Mouse (Mus musculus): ENCODE measurements around the gene St3gal5. TPM values are rescaled to one million over a fixed set of nuclear protein-coding genes. Genes with fewer than 3 reads are reported as not detected.

The St3gal5 gene
- polyA plus RNA-seq, 1 experiment from 2014 or later: 32.5 TPM

DNA sequence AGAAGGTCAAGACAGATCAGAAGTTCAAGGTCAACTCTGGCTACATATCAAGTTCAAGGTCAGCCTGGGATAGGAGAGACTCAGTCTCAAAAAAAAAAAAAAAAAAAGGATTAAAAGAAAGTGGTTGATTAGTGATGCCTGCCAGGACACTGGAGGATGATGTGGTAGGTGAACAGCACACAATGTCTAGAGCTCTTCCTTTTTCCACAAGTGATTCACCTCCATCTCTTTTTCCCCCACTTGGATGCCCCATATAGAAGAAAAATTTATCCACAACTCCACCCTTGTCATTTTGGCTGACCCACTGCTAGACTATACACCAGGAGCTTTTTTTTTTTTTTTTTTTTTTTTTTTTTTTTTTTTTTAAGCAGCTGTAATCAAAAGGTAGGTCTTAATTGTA is 100.1 kb downstream of the St3gal5 start:
- no peak for ATAC-seq (ENCODE audit: insufficient number of reproducible peaks, insufficient read depth, low FRiP score, low TSS enrichment)
- no peak overlapping the region for H3K4me2 ChIP-seq (replicated peaks)
- no peak overlapping the region for H3K4me3 ChIP-seq
- no peaks in the 10 kb centered on the region for H3K36me3 ChIP-seq
- peaks cover 4% of the 10 kb centered on the region; the same call in 1 of the 2 replicates for H3K9me3 ChIP-seq
- H3K4me1 ChIP-seq: peaks cover 14% of the 10 kb centered on the region
- no peaks in the 10 kb centered on the region for H3K27me3 ChIP-seq
- no peak overlapping the region for H3K9ac ChIP-seq
- no peak overlapping the region for H3K27ac ChIP-seq

DNA sequence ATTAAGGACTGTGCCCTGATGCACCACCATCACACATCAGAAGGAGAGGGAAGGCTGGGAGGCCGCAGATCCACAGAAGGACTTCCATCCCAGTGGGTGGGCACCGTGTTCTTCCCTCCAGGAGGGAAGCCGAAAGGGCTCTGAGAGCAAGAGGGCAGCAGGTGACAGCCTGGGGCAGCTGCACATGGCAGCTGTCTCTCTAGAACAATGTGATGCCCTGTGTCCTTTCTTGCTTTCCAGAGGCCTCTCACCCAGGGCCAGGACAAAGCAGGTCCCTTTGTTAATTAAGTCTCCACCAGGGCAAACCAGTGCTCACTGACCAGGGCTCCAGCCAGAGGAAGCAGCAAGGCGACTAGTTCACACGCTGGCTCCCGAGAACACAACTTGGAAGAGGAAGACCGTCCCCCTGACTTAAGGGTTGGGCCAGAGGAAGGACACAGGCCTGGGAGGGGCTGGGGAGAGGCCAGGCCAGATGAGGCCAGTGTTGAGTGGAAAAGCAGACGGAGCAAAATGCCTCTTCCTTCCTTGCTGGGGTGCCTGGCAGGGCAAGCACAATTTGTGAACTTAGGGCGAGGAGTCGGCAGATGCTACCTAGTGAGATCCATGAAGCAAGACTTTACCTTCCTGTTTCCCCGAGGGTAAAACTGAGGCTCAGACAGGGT is 103.3 kb downstream of the St3gal5 start:
- Histone ChIP-seq H3K9ac (no peak overlapping the region), H3K36me3 (no peaks in the 10 kb centered on the region), H3K9me3 (peaks cover 2% of the 10 kb centered on the region; the same call in 1 of the 2 replicates), H3K4me1 (peaks cover 14% of the 10 kb centered on the region), H3K4me2 (replicated peaks) (no peak overlapping the region), H3K27me3 (no peaks in the 10 kb centered on the region), H3K27ac (peak overlapping the region; percentile 46), H3K4me3 (no peak overlapping the region)
- WGBS: 20% methylated on average over 11 of the region's 11 CpGs
- ATAC-seq (ENCODE audit: insufficient number of reproducible peaks, insufficient read depth, low FRiP score, low TSS enrichment): no peak

DNA sequence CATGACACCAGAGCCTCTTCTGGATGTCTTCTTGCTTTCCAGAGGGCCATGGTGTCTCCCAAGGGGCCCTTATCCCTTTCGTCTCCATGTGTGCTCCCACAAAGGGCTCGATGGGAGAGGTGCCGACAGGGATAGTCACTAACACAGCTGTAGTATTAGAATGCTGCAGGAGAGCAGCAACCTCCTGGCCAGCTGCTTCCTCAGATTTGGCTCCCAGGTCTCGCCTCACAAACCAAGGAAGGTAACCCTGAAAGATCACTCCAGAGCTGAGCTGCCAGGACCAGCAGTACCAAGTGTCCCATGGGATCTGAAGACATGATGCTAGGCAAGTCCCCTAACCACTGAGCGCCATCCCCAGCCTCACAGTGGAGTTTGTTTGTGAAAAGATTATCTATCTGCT is 105.3 kb downstream of the St3gal5 start:
- H3K9ac ChIP-seq: no peak overlapping the region
- no peak overlapping the region for H3K27ac ChIP-seq
- ATAC-seq (ENCODE audit: insufficient number of reproducible peaks, insufficient read depth, low FRiP score, low TSS enrichment): no peak
- no peaks in the 10 kb centered on the region for H3K9me3 ChIP-seq
- no peak overlapping the region for H3K4me2 ChIP-seq (replicated peaks)
- peaks cover 22% of the 10 kb centered on the region for H3K4me1 ChIP-seq
- no peaks in the 10 kb centered on the region for H3K27me3 ChIP-seq
- 77% methylated on average over 5 of the region's 5 CpGs for WGBS
- H3K36me3 ChIP-seq: peaks cover 8% of the 10 kb centered on the region; the same call in 1 of the 2 replicates
- H3K4me3 ChIP-seq: no peak overlapping the region

DNA sequence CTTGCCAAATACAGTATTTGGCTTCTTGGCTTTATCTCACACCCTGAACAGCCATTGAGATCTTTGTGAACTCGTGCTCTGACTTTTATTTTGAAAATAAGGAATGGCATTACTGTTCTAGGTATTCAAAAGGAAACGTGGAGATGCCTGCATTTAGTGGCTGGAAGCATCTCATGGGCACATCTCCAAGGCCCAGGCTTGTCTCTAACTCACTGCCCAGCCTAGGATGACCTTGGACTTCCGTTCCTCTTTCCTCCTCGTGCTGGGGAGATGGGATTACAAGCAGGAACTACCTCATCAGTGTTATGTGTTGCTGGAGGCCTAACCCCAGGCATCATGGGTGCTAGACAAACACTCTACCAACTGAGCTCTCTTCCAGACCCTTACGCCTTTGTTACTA is 105.9 kb downstream of the St3gal5 start:
- no peak overlapping the region for H3K4me3 ChIP-seq
- no peaks in the 10 kb centered on the region for H3K27me3 ChIP-seq
- H3K4me2 ChIP-seq (replicated peaks): no peak overlapping the region
- H3K27ac ChIP-seq: no peak overlapping the region
- peaks cover 8% of the 10 kb centered on the region for H3K36me3 ChIP-seq
- WGBS: 72% methylated on average over 5 of the region's 5 CpGs
- ATAC-seq (ENCODE audit: insufficient number of reproducible peaks, insufficient read depth, low FRiP score, low TSS enrichment): no peak
- no peak overlapping the region for H3K9ac ChIP-seq
- H3K4me1 ChIP-seq: peaks cover 24% of the 10 kb centered on the region
- H3K9me3 ChIP-seq: no peaks in the 10 kb centered on the region

Other genes starting within 250 kb of the St3gal5 start
- 122 and 126 TPM in 2 replicates for gene Ptcd3, start 188.8 kb upstream of the St3gal5 start, polyA plus RNA-seq (2016; fragmentation: Nextera tagmentation; extraction: Ambion mirVana)
- gene Polr1a, start 188.5 kb upstream of the St3gal5 start, polyA plus RNA-seq (2016; fragmentation: Nextera tagmentation; extraction: Ambion mirVana): 41.7 and 42.7 TPM in 2 replicates
- gene Atoh8, start 138.0 kb downstream of the St3gal5 start, polyA plus RNA-seq (2016; fragmentation: Nextera tagmentation; extraction: Ambion mirVana): 16.4 and 18.6 TPM in 2 replicates
- not detected in 2 replicates for gene Sftpb, start 207.0 kb downstream of the St3gal5 start, polyA plus RNA-seq (2016; fragmentation: Nextera tagmentation; extraction: Ambion mirVana)
- gene Usp39, start 247.6 kb downstream of the St3gal5 start, polyA plus RNA-seq (2016; fragmentation: Nextera tagmentation; extraction: Ambion mirVana): 64.5 and 67.4 TPM in 2 replicates
- 30.0 and 33.0 TPM in 2 replicates for gene 0610030E20Rik, start 249.7 kb downstream of the St3gal5 start, polyA plus RNA-seq (2016; fragmentation: Nextera tagmentation; extraction: Ambion mirVana)

All from embryonic facial prominence, embryonic 12.5 days (tissue).